Mouse (Mus musculus): Measurements from ENCODE around the gene Itpka. TPM values are rescaled to one million over a fixed set of nuclear protein-coding genes. Genes with fewer than 3 reads are reported as not detected.
A peak's percentile ranks its signal among the peaks of the same experiment; 100 is the strongest.
"Not testable (repeated sequence)": the region's sequence is repeated elsewhere in the genome, so short reads cannot be mapped to it uniquely, and the experiment has no call there.

The Itpka gene
- polyA plus RNA-seq (2012; ENCODE audit: insufficient read depth, insufficient read length, missing spikeins), result 7.7 and 10.6 TPM in 2 replicates

GRCm38 (mm10) chr2:119741581-119742411, at the start of gene Itpka:
TSS of gene Itpka (plus strand) at chr2:119742337.
- Histone ChIP-seq H3K4me1 (ENCODE audit: control insufficient read depth, insufficient read depth, insufficient read length, low read length) (peaks cover 22% of the 10 kb centered on the region; the same call in 1 of the 2 replicates), H3K4me3 (ENCODE audit: insufficient read depth, low read depth, low read length) (peak within 1 kb of the TSS; percentile 84), H3K27ac (replicated peaks; ENCODE audit: low read depth, low read length) (peak within 1 kb of the TSS; percentile 7; the same call in 1 of the 2 replicates)

- no peak overlapping the region for H3K4me3 ChIP-seq (ENCODE audit: insufficient read depth, low read depth, low read length)
- no peak overlapping the region for H3K27ac ChIP-seq (replicated peaks; ENCODE audit: low read depth, low read length)
- H3K4me1 ChIP-seq (ENCODE audit: control insufficient read depth, insufficient read depth, insufficient read length, low read length), result no peaks in the 10 kb centered on the region
Measured at GRCm38 (mm10) chr2:119694826-119695225, 47.3 kb upstream of the Itpka start.

- no peak overlapping the region for H3K4me3 ChIP-seq (ENCODE audit: insufficient read depth, low read depth, low read length)
- no peaks in the 10 kb centered on the region for H3K4me1 ChIP-seq (ENCODE audit: control insufficient read depth, insufficient read depth, insufficient read length, low read length)
- no peak overlapping the region for H3K27ac ChIP-seq (replicated peaks; ENCODE audit: low read depth, low read length)
Measured at GRCm38 (mm10) chr2:119696111-119696510, 46.0 kb upstream of the Itpka start.

GRCm38 (mm10) chr2:119698472-119698871, 43.7 kb upstream of the Itpka start:
- no peak overlapping the region for H3K4me3 ChIP-seq (ENCODE audit: insufficient read depth, low read depth, low read length)
- no peak overlapping the region for H3K27ac ChIP-seq (replicated peaks; ENCODE audit: low read depth, low read length)
- no peaks in the 10 kb centered on the region for H3K4me1 ChIP-seq (ENCODE audit: control insufficient read depth, insufficient read depth, insufficient read length, low read length)

- H3K4me1 ChIP-seq (ENCODE audit: control insufficient read depth, insufficient read depth, insufficient read length, low read length), result no peaks in the 10 kb centered on the region
- no peak overlapping the region for H3K4me3 ChIP-seq (ENCODE audit: insufficient read depth, low read depth, low read length)
- no peak overlapping the region for H3K27ac ChIP-seq (replicated peaks; ENCODE audit: low read depth, low read length)
Measured at GRCm38 (mm10) chr2:119699962-119700361, 42.2 kb upstream of the Itpka start.

- no peak overlapping the region for H3K27ac ChIP-seq (replicated peaks; ENCODE audit: low read depth, low read length)
- H3K4me1 ChIP-seq (ENCODE audit: control insufficient read depth, insufficient read depth, insufficient read length, low read length), result no peaks in the 10 kb centered on the region
- no peak overlapping the region for H3K4me3 ChIP-seq (ENCODE audit: insufficient read depth, low read depth, low read length)
Measured at GRCm38 (mm10) chr2:119703171-119703570, 39.0 kb upstream of the Itpka start.

- H3K27ac ChIP-seq (replicated peaks; ENCODE audit: low read depth, low read length), result no peak overlapping the region
Measured at GRCm38 (mm10) chr2:119707676-119708075, 34.5 kb upstream of the Itpka start.

GRCm38 (mm10) chr2:119710011-119710410, 32.1 kb upstream of the Itpka start:
- Histone ChIP-seq H3K27ac (replicated peaks; ENCODE audit: low read depth, low read length) (no peak overlapping the region), H3K4me3 (ENCODE audit: insufficient read depth, low read depth, low read length) (no peak overlapping the region), H3K4me1 (ENCODE audit: control insufficient read depth, insufficient read depth, insufficient read length, low read length) (no peaks in the 10 kb centered on the region)

More at GRCm38 (mm10) chr2:119707676-119708075, 34.5 kb upstream of the Itpka start:
- Histone ChIP-seq H3K4me1 (ENCODE audit: control insufficient read depth, insufficient read depth, insufficient read length, low read length) (no peaks in the 10 kb centered on the region), H3K4me3 (ENCODE audit: insufficient read depth, low read depth, low read length) (no peak overlapping the region)

- not testable (repeated sequence) for H3K4me3 ChIP-seq (ENCODE audit: insufficient read depth, low read depth, low read length); H3K4me1 ChIP-seq (ENCODE audit: control insufficient read depth, insufficient read depth, insufficient read length, low read length); H3K27ac ChIP-seq (replicated peaks; ENCODE audit: low read depth, low read length)
Measured at GRCm38 (mm10) chr2:119715868-119716267, 26.3 kb upstream of the Itpka start.

- H3K4me3 ChIP-seq (ENCODE audit: insufficient read depth, low read depth, low read length), result no peak overlapping the region
- no peaks in the 10 kb centered on the region for H3K4me1 ChIP-seq (ENCODE audit: control insufficient read depth, insufficient read depth, insufficient read length, low read length)
- H3K27ac ChIP-seq (replicated peaks; ENCODE audit: low read depth, low read length), result no peak overlapping the region
Measured at GRCm38 (mm10) chr2:119721070-119721469, 21.1 kb upstream of the Itpka start.

GRCm38 (mm10) chr2:119727762-119728416, 14.2 kb upstream of the Itpka start:
- Histone ChIP-seq H3K4me1 (ENCODE audit: control insufficient read depth, insufficient read depth, insufficient read length, low read length) (no peaks in the 10 kb centered on the region), H3K27ac (replicated peaks; ENCODE audit: low read depth, low read length) (no peak overlapping the region), H3K4me3 (ENCODE audit: insufficient read depth, low read depth, low read length) (no peak overlapping the region)

GRCm38 (mm10) chr2:119730735-119731134, 11.4 kb upstream of the Itpka start:
- Histone ChIP-seq H3K4me3 (ENCODE audit: insufficient read depth, low read depth, low read length) (no peak overlapping the region), H3K4me1 (ENCODE audit: control insufficient read depth, insufficient read depth, insufficient read length, low read length) (no peaks in the 10 kb centered on the region), H3K27ac (replicated peaks; ENCODE audit: low read depth, low read length) (no peak overlapping the region)

- 0 out of 2 replicates have a peak, but pooled peaks cover 6% of the 10 kb centered on the region for H3K4me1 ChIP-seq (ENCODE audit: control insufficient read depth, insufficient read depth, insufficient read length, low read length)
- H3K27ac ChIP-seq (replicated peaks; ENCODE audit: low read depth, low read length), result no peak overlapping the region
Measured at GRCm38 (mm10) chr2:119737124-119737523, 5.0 kb upstream of the Itpka start.

GRCm38 (mm10) chr2:119740567-119740966, 1.6 kb upstream of the Itpka start:
- Histone ChIP-seq H3K4me1 (ENCODE audit: control insufficient read depth, insufficient read depth, insufficient read length, low read length) (peaks cover 22% of the 10 kb centered on the region; the same call in 1 of the 2 replicates), H3K4me3 (ENCODE audit: insufficient read depth, low read depth, low read length) (0 out of 2 replicates have a peak overlapping the region, but pooled peaks have one; percentile 2), H3K27ac (replicated peaks; ENCODE audit: low read depth, low read length) (no peak overlapping the region)

More at GRCm38 (mm10) chr2:119737124-119737523, 5.0 kb upstream of the Itpka start:
- H3K4me3 ChIP-seq (ENCODE audit: insufficient read depth, low read depth, low read length), result no peak overlapping the region

GRCm38 (mm10) chr2:119742461-119743175, 481 bp downstream of the Itpka start:
- Histone ChIP-seq H3K4me1 (ENCODE audit: control insufficient read depth, insufficient read depth, insufficient read length, low read length) (peaks cover 19% of the 10 kb centered on the region; the same call in 1 of the 2 replicates), H3K27ac (replicated peaks; ENCODE audit: low read depth, low read length) (no peak overlapping the region), H3K4me3 (ENCODE audit: insufficient read depth, low read depth, low read length) (peak overlapping the region; percentile 76)

All from brown adipose tissue, adult 24 weeks (tissue).